Mouse (Mus musculus): ENCODE measurements around the gene Abca4.
"Not testable (repeated sequence)": the region's sequence is repeated elsewhere in the genome, so short reads cannot be mapped to it uniquely, and the experiment has no call there.

Abca4 gene

DNA sequence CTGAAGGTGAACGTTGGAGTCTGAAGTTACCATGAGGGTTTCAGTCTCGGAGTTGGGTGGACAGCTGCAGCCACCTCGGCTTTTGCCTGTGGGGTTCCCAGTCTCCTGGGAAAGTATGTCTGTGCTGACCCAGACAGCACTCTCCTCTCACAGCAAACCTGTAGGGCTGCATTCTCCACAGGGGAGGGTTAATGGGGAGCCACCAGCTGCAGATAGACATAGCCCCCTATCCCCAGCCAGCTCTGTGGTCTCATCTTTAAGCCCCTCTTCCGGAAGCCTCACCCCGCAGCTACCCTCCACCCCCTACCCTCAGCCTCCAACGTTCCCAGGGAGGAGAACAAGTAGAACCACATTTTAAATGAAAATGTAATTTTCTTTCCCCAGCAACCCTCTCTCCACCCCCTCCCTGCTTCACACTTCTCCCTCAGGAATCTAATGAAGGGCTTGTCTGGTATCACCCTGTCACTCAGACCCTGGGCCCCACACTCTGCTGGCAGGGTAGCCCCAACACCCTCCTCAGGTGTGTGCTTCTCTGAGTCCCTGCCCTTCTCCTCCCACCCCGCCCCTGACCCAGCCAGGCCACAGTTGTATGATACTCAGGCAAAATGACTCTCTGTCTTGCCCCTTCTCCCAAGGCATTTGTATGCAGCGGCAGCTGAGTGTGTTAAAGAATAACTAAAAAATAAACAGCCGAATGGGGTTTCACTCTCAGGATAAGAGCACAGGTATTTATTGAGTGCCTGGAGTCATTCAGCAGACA lies 14.4 kb downstream of the Abca4 start:
- DNase-seq (ENCODE audit: low read depth, low spot score): no peak

DNA sequence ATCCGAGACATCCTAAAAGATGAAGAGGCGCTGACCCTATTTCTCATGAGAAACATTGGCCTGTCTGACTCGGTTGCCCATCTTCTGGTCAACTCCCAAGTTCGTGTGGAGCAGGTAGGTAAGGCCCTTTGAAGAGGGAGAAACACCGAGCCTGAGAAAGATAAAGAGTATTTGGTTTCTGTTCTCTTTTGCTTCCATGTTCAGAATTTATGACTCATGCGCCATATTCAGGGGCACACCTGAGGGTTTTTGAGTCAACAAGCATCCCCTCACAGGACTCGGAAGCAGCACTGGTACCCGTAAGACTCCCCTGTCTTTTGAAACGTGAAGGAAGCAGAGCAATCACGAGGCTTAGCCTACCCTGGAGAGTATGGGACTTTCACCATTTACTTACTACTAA lies 18.3 kb downstream of the Abca4 start:
- DNase-seq (ENCODE audit: low read depth, low spot score): no peak

DNA sequence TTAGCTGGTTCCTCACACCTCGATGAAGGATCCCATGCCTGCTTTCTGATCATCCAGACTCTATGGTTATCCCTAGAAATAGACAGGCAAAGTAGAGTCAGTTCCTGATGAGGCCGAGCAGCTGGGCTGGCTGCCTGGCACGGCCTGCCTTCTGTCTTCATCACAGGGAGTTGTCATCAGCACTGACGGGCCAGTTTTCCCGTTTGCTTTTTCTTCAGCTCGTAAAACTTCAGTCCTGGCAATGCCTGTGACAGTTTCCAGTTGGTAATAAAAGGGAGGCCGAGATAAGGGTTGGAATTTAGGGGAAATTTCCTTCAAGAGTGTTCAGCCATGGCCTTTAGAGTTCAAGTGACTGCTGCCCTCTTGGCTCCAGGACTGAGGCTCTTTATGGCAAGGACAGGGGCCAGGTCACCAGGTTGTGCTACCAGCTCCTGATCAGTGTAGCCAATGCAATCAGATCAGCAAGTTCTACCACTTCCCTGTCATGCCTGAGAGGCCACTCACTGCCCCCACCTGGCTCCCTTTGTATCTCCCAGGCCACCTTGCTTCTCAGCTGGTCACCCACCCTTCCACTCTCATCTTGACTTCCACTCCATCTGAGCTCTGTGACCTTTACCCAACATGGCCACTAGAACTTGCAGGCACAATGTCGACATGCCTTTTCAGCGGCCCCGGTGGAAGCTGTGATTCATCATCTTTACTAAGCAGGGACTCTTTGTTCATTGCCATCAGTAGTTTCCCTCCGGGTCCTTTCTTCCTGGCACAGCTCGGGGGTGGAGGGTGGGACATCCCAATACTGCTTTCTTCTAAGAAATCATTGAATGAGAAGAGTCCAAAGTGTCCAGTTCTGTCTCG lies 20.5 kb downstream of the Abca4 start:
- no peak for DNase-seq (ENCODE audit: low read depth, low spot score)

DNA sequence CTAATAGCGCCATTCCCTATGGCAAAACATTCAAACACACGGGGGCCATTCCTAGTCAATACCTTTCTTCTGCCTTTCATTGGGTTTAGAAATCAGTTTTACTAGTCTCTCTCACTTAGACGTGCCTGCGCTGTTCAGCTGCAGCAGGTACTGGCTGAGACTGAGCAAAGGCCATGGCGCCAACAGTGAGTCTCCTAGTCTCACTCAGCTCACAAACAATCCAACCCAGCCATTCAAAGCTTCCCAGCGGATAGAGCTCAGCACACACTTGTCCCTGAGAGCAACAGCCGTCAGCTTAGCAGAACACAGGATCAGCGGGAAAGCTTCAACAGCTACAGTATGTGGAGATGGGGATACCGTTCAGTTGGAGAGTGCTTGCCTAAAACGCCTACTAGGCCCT lies 27.5 kb downstream of the Abca4 start:
- DNase-seq (ENCODE audit: low read depth, low spot score): no peak

GRCm38 (mm10) chr3:122072646-122073571 lies 28.7 kb downstream of the Abca4 start:
- DNase-seq (ENCODE audit: low read depth, low spot score): no peak

DNA sequence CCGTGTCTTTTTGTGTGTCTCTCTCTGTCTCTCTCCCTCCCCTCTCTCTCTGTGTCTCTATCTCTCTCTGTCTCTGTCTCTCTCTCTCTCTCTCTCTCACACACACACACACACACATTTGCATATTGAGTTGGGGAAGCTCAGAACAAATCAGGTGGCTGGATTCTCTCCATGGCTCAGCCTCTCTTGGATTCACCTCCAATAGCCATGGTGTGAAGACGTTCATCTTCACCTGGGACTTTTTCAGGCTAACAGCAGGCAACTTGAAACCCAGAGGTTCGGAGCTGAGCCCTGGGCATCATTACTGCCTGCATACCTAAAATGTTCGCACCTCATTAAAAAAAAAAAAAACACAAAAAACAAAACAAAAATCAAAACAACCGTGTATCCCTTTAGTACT lies 29.4 kb downstream of the Abca4 start:
- no peak for DNase-seq (ENCODE audit: low read depth, low spot score)

- no peak for DNase-seq (ENCODE audit: low read depth, low spot score)
Measured at GRCm38 (mm10) chr3:122074334-122074733, 30.1 kb downstream of the Abca4 start.

DNA sequence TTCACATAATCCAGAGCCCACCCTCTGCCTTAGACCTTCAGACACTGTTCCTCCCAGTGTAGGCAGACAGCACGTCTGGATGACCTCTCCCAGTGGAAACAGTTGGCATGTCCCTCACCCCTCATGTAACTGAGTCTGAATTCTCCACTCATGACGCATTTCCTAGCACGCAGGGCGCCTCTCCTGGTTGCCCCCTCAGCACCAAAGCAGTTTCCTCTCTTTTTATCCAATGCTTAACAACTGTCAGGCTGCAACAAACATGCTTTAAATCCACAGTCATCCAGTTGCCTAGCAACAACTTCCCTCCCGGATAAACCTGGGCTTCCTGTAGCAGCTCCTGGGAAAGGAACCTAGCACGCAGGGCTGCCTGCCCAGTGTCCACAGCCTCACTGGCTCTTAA lies 33.9 kb downstream of the Abca4 start:
- DNase-seq (ENCODE audit: low read depth, low spot score): no peak

GRCm38 (mm10) chr3:122079172-122079571 lies 34.9 kb downstream of the Abca4 start:
- no peak for DNase-seq (ENCODE audit: low read depth, low spot score)

GRCm38 (mm10) chr3:122081634-122082033 lies 37.4 kb downstream of the Abca4 start:
- not testable (repeated sequence) for DNase-seq (ENCODE audit: low read depth, low spot score)

- no peak for DNase-seq (ENCODE audit: low read depth, low spot score)
Measured at GRCm38 (mm10) chr3:122082338-122082737, 38.1 kb downstream of the Abca4 start.

GRCm38 (mm10) chr3:122085157-122085989 lies 41.1 kb downstream of the Abca4 start:
- DNase-seq (ENCODE audit: low read depth, low spot score): no peak

- no peak for DNase-seq (ENCODE audit: low read depth, low spot score)
Measured at GRCm38 (mm10) chr3:122088054-122088681, 43.9 kb downstream of the Abca4 start.

DNA sequence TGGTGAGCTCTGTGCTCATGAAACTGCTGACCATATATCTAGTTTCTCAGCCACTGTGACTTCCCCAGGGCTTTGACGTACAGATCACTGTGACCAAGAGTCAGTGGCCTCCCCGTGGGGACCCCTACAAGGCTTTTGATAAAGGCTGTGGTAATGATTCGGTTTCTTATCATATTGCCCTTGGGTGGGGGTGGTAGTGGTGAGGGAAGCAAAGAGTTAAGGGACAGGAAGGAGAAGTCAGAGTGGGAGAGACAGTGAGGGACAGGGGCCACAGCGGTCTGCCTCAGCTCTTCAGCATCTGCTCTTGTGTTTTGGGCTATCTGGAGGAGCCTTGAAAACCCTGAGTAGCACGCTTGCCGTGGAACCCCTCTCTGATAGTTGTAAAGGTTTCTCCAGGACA lies 46.1 kb downstream of the Abca4 start:
- no peak for DNase-seq (ENCODE audit: low read depth, low spot score)

DNA sequence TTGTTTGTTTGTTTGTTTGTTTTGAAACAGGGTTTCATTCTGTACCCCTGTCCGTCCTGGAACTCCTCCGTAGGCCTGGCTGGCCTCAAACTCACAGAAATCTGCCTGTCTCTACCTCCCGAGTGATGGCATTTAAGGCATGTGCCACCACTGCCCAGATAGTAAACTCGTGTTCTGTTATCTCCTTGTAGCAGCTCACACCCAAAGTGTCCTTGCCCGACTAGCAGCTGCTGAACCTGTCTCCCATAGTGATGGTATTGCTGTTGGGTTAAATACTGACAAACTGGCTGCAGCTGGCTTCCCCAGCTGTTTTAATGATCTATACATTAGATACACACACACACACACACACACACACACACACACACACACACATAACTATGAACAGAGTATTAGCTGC lies 55.5 kb downstream of the Abca4 start:
- DNase-seq (ENCODE audit: low read depth, low spot score): no peak

- no peak for DNase-seq (ENCODE audit: low read depth, low spot score)
Measured at GRCm38 (mm10) chr3:122102091-122102490, 57.8 kb downstream of the Abca4 start.

- DNase-seq (ENCODE audit: low read depth, low spot score): peak; percentile 56
Measured at GRCm38 (mm10) chr3:122103864-122104808, 59.9 kb downstream of the Abca4 start.

GRCm38 (mm10) chr3:122106920-122107319 lies 62.7 kb downstream of the Abca4 start:
- no peak for DNase-seq (ENCODE audit: low read depth, low spot score)

DNA sequence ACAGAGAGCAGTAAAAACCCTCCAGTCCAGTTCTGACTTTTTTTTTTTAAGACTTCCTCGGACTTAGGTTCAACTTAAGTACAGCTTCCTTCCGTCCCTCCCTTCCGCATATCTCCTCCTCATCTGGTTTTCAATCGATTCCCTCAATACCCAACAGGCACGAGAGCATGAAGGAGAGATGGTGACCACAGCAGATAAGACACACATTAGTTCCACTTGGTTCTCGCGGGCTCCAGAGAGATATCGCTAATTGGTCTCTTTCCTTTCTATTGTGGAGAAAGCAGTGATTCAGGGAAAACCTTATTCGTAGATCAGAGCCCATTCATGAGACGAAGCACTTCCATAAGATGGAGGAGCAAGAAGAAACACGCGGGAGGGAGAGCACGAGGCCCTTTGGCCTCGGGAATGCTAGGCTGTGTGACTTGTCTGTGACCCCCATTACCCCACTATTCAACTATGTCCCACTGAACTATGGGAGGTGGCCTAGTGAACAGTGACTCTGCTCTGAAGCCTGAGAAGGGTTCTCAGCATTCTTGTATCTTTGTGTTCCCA lies 63.5 kb downstream of the Abca4 start:
- DNase-seq (ENCODE audit: low read depth, low spot score): no peak
